Mouse (Mus musculus): ENCODE results near the gene Gtf2i. TPM values are rescaled to one million over a fixed set of nuclear protein-coding genes. Genes with fewer than 3 reads are reported as not detected.

Gene Gtf2i
- total and polyA plus RNA-seq, 3 experiments, result 28.4 to 60.9 (median 42.2) TPM

DNA sequence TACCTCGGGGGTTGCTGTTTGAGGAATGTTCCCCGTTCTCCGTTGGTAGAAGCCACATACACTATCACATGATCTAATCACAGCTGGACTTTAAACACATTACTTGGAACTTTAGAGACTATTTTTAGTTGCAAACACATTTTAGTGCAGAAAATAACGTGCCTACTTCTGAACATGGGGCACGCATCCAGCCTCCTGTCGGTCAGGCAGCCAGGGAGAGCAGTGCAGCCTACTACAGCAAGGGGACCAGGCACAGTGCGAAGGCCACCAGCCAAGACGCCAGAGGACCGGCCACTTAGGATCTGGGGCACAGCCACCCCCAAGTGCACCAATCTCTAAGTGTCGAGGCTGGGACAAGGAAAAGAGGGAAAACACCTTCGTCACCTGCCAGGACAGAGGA lies 39.5 kb downstream of the Gtf2i start:
- H3K79me2 ChIP-seq (replicated peaks; ENCODE audit: control insufficient read depth, extremely low read depth, insufficient read depth, poor library complexity, severe bottlenecking), result no peaks in the 10 kb centered on the region
- TF ChIP-seq NELFE (IDR thresholded peaks at IDR 0.05; ENCODE audit: low read depth, low read length), result no peak
- no peak overlapping the region for H3K4me3 ChIP-seq (replicated peaks in 1 of 3; ENCODE audit: low read depth in 2 of 3, low read length in 2 of 3, poor library complexity in 1 of 3)
- in situ Hi-C loops (cut with MboI; ENCODE audit: low pct_ligation_motif_present, low pct_unique_long_range_greater_than_20kb, low sequenced_read_pairs), result no loop called here
- no peaks in the 10 kb centered on the region for H3K9me3 ChIP-seq (replicated peaks; ENCODE audit: low read length)
- no peak overlapping the region for H3K27ac ChIP-seq (ENCODE audit: insufficient read depth, low read depth)
- peaks cover 3 to 23% of the 10 kb centered on the region in 2 experiments; a peak in 3 of 4 replicates for H3K4me1 ChIP-seq (ENCODE audit: control insufficient read depth in 1 of 2, insufficient read depth in 2 of 2)
- DNase-seq (ENCODE audit: extremely low read depth), result no peak
- H3K9ac ChIP-seq (ENCODE audit: insufficient read depth, low read depth), result no peak overlapping the region
- H3K36me3 ChIP-seq (replicated peaks in 1 of 2; ENCODE audit: control insufficient read depth in 1 of 2, insufficient read depth in 1 of 2, low read length in 1 of 2), result peaks cover 65 to 92% of the 10 kb centered on the region in 2 experiments
- no peak overlapping the region for H3K4me2 ChIP-seq (ENCODE audit: insufficient read depth, low read depth, poor library complexity, severe bottlenecking)
- no peaks in the 10 kb centered on the region for H3K27me3 ChIP-seq (replicated peaks)
- dilution Hi-C loops (cut with MboI; ENCODE audit: extremely low pct_ligation_motif_present, extremely low pct_unique_long_range_greater_than_20kb, low sequenced_read_pairs), result no loop called here

DNA sequence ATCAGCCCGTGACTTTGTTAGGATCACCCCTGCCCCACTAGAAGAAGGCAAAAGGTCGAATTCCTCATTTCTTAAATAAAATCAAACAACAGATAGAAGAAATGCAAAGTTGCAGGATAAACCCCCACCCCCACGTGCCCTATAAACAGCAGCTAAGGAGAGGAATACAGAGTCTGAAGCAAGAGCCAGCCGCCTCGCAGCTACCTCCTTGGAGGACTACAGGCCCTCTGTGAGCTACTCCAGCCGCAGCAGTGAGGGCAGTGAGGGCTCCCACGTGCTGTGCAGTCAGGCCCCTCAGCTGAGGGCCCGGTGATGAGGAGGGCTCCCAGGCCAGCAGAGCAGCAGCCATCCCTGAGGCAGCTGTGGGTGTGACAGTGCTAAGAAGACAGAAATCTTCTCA lies 40.8 kb downstream of the Gtf2i start:
- Histone ChIP-seq H3K4me3 (replicated peaks in 1 of 3; ENCODE audit: low read depth in 2 of 3, low read length in 2 of 3, poor library complexity in 1 of 3) (no peak overlapping the region), H3K4me2 (ENCODE audit: insufficient read depth, low read depth, poor library complexity, severe bottlenecking) (no peak overlapping the region), H3K27me3 (replicated peaks) (no peaks in the 10 kb centered on the region), H3K79me2 (replicated peaks; ENCODE audit: control insufficient read depth, extremely low read depth, insufficient read depth, poor library complexity, severe bottlenecking) (no peaks in the 10 kb centered on the region), H3K36me3 (replicated peaks in 1 of 2; ENCODE audit: control insufficient read depth in 1 of 2, insufficient read depth in 1 of 2, low read length in 1 of 2) (peaks cover 59 to 84% of the 10 kb centered on the region in 2 experiments), H3K9ac (ENCODE audit: insufficient read depth, low read depth) (no peak overlapping the region), H3K27ac (ENCODE audit: insufficient read depth, low read depth) (no peak overlapping the region), H3K9me3 (replicated peaks; ENCODE audit: low read length) (no peaks in the 10 kb centered on the region), H3K4me1 (ENCODE audit: control insufficient read depth in 1 of 2, insufficient read depth in 2 of 2) (peaks cover 9 to 35% of the 10 kb centered on the region in 2 experiments)
- no peak for DNase-seq (ENCODE audit: extremely low read depth)
- no peak for TF ChIP-seq ZMIZ1 (IDR thresholded peaks at IDR 0.05; ENCODE audit: low read depth, low read length)
- no peak for TF ChIP-seq MEF2A (IDR thresholded peaks at IDR 0.05; ENCODE audit: borderline replicate concordance, low read depth, low read length)
- TF ChIP-seq UBTF (IDR thresholded peaks at IDR 0.05; ENCODE audit: low read depth, low read length), result no peak
- no peak for TF ChIP-seq BHLHE40 (IDR thresholded peaks at IDR 0.05; ENCODE audit: low read depth, low read length)
- TF ChIP-seq ELF1 (IDR thresholded peaks at IDR 0.05; ENCODE audit: low read depth, low read length), result no peak
- no peak for TF ChIP-seq CHD2 (IDR thresholded peaks at IDR 0.05; ENCODE audit: low read length)
- no peak for TF ChIP-seq CTCF (conservative IDR thresholded peaks at IDR 0.05 in 1 of 2, IDR thresholded peaks at IDR 0.05 in 1 of 2; ENCODE audit: low read depth in 2 of 2, low read length in 2 of 2)
- TF ChIP-seq POLR2A (IDR thresholded peaks at IDR 0.05; ENCODE audit: low read depth, low read length), result no peak
- TF ChIP-seq MAZ (IDR thresholded peaks at IDR 0.05; ENCODE audit: low read depth, low read length), result no peak
- TF ChIP-seq RCOR1 (conservative IDR thresholded peaks at IDR 0.05; ENCODE audit: low read depth, low read length), result no peak
- no peak for TF ChIP-seq E2F4 (IDR thresholded peaks at IDR 0.05; ENCODE audit: insufficient replicate concordance, low read depth, low read length)
- TF ChIP-seq KAT2A (IDR thresholded peaks at IDR 0.05; ENCODE audit: insufficient replicate concordance, low read length), result no peak
- no peak for TF ChIP-seq NRF1 (IDR thresholded peaks at IDR 0.05; ENCODE audit: low read depth, low read length)
- TF ChIP-seq SIN3A (IDR thresholded peaks at IDR 0.05; ENCODE audit: low read length), result no peak
- no peak for TF ChIP-seq TBP (conservative IDR thresholded peaks at IDR 0.05; ENCODE audit: low read depth, low read length)
- no peak for TF ChIP-seq CHD1 (IDR thresholded peaks at IDR 0.05; ENCODE audit: low read depth, low read length)
- TF ChIP-seq GABPA (IDR thresholded peaks at IDR 0.05; ENCODE audit: insufficient replicate concordance, low read depth, low read length), result no peak
- TF ChIP-seq HCFC1 (IDR thresholded peaks at IDR 0.05; ENCODE audit: low read depth, low read length), result no peak
- TF ChIP-seq PAX5 (IDR thresholded peaks at IDR 0.05; ENCODE audit: low read length), result no peak
- no peak for TF ChIP-seq TCF12 (IDR thresholded peaks at IDR 0.05; ENCODE audit: low read depth, low read length)
- in situ Hi-C loops (cut with MboI; ENCODE audit: low pct_ligation_motif_present, low pct_unique_long_range_greater_than_20kb, low sequenced_read_pairs), result no loop called here
- dilution Hi-C loops (cut with MboI; ENCODE audit: extremely low pct_ligation_motif_present, extremely low pct_unique_long_range_greater_than_20kb, low sequenced_read_pairs), result no loop called here

Data from CH12.LX (cell line).